Mouse (Mus musculus): ENCODE measurements around the gene Clstn3. TPM values are rescaled to one million over a fixed set of nuclear protein-coding genes. Genes with fewer than 3 reads are reported as not detected.

Clstn3 gene
- polyA plus RNA-seq, 1 experiment = 0.44 TPM

DNA sequence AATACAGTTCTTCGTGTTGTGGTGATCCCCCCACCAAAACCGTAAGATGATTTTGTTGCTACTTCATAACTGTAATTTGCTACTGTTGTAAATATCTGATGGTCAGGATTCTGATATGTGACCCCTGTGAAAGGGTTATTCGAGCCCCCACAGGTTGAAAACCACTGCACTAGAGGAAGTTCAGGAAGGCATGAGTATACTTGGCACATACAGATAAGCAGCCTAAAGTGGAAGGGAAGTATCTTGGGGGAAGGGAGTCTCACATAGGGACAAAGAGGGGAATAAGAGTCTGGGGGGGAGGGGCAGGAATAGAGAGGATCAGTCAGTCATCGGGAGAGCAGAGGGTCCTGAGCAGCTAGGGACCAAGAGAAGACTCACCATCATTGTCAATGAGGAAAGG is 5.2 kb downstream of the Clstn3 start:
- Histone ChIP-seq H3K4me3 (ENCODE audit: low read depth, low read length) (no peak overlapping the region), H3K4me1 (ENCODE audit: control insufficient read depth, insufficient read depth, insufficient read length, low read length) (no peaks in the 10 kb centered on the region), H3K36me3 (ENCODE audit: control insufficient read depth, insufficient read depth, low read length) (no peaks in the 10 kb centered on the region), H3K27ac (ENCODE audit: insufficient read depth, low read depth, low read length) (no peak overlapping the region), H3K27me3 (ENCODE audit: control insufficient read depth, insufficient read depth, low read length) (no peaks in the 10 kb centered on the region)
- TF ChIP-seq POLR2A (IDR thresholded peaks at IDR 0.05; ENCODE audit: low read depth, low read length) (no peak), CTCF (IDR thresholded peaks at IDR 0.05; ENCODE audit: extremely low read depth, insufficient read length, insufficient replicate concordance, low read depth, low read length) (no peak)
- 78% methylated on average over 4 of the region's 4 CpGs for WGBS

DNA sequence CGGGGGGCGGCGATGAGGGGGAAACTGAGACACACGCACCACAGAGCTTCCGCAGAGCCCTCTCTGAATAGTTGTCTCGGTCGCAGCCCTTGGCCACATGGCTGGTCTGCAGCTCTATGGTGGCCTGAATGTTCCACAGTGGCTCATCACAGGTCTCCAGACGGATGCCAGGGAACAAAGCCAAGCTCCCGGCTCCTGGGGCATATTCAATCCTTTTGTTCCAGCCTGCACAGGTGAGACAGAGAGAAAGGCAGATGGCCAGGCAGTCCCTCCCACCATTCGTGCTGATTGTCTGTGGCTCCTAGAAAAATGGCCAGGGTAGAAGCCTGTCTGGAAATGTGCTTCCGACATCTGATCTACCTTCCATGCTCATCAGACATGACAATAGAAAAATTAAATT is 6.1 kb downstream of the Clstn3 start:
- TF ChIP-seq CTCF (IDR thresholded peaks at IDR 0.05; ENCODE audit: extremely low read depth, insufficient read length, insufficient replicate concordance, low read depth, low read length) (no peak), POLR2A (IDR thresholded peaks at IDR 0.05; ENCODE audit: low read depth, low read length) (no peak)
- WGBS = 79% methylated on average over 11 of the region's 11 CpGs
- no peaks in the 10 kb centered on the region for H3K27me3 ChIP-seq (ENCODE audit: control insufficient read depth, insufficient read depth, low read length)
- H3K27ac ChIP-seq (ENCODE audit: insufficient read depth, low read depth, low read length) = no peak overlapping the region
- no peaks in the 10 kb centered on the region for H3K36me3 ChIP-seq (ENCODE audit: control insufficient read depth, insufficient read depth, low read length)
- no peaks in the 10 kb centered on the region; the same call in 1 of the 2 replicates for H3K4me1 ChIP-seq (ENCODE audit: control insufficient read depth, insufficient read depth, insufficient read length, low read length)
- no peak overlapping the region for H3K4me3 ChIP-seq (ENCODE audit: low read depth, low read length)

DNA sequence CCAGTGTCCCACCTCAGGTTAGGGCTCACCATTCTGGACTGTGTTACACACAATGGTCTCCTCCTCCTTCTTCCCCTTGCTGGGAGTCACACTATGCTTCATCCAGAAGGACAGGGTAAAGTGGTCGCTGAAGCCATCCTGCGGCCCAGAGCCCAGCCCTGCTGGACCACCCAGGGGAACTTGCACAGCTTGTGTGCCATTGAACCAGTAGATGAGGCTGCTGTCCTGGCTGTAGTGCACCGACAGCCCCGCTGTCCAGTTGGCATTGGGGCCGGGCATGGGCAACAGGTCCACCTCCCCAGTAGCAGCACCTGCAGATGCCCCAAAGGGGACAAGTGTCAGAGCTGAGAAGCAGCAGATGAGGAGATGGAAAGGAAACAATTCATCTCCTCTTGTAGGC is 6.8 kb downstream of the Clstn3 start:
- TF ChIP-seq CTCF (IDR thresholded peaks at IDR 0.05; ENCODE audit: extremely low read depth, insufficient read length, insufficient replicate concordance, low read depth, low read length) = no peak
- TF ChIP-seq POLR2A (IDR thresholded peaks at IDR 0.05; ENCODE audit: low read depth, low read length) = no peak
- Histone ChIP-seq H3K27me3 (ENCODE audit: control insufficient read depth, insufficient read depth, low read length) (no peaks in the 10 kb centered on the region), H3K36me3 (ENCODE audit: control insufficient read depth, insufficient read depth, low read length) (no peaks in the 10 kb centered on the region), H3K4me3 (ENCODE audit: low read depth, low read length) (no peak overlapping the region), H3K4me1 (ENCODE audit: control insufficient read depth, insufficient read depth, insufficient read length, low read length) (no peaks in the 10 kb centered on the region; the same call in 1 of the 2 replicates), H3K27ac (ENCODE audit: insufficient read depth, low read depth, low read length) (no peak overlapping the region)
- WGBS = 93% methylated on average over 5 of the region's 5 CpGs

DNA sequence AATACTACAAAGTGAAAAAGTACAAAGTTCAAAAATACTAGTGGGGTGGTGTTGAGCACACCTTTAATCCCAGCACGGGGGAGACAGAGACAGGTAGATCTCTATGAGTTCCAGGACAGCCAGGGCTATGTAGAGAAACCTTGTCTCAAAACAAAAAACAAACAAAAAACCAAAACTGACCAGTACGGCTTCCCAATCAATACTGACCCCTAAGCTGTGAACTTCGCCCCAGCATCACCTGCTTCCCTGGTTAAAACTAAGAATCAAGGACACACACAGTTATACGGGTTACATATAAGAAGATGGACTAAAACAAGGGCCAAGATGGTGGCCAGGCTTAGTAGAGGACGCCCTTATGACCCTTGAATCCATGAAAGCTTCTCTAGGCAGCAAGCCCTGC is 8.4 kb downstream of the Clstn3 start:
- Histone ChIP-seq H3K36me3 (ENCODE audit: control insufficient read depth, insufficient read depth, low read length) (no peaks in the 10 kb centered on the region), H3K27me3 (ENCODE audit: control insufficient read depth, insufficient read depth, low read length) (no peaks in the 10 kb centered on the region), H3K4me1 (ENCODE audit: control insufficient read depth, insufficient read depth, insufficient read length, low read length) (peaks cover 6% of the 10 kb centered on the region), H3K27ac (ENCODE audit: insufficient read depth, low read depth, low read length) (no peak overlapping the region), H3K4me3 (ENCODE audit: low read depth, low read length) (no peak overlapping the region)
- no peak for TF ChIP-seq POLR2A (IDR thresholded peaks at IDR 0.05; ENCODE audit: low read depth, low read length)
- no peak for TF ChIP-seq CTCF (IDR thresholded peaks at IDR 0.05; ENCODE audit: extremely low read depth, insufficient read length, insufficient replicate concordance, low read depth, low read length)
- 90% methylated on average over 5 of the region's 5 CpGs for WGBS

DNA sequence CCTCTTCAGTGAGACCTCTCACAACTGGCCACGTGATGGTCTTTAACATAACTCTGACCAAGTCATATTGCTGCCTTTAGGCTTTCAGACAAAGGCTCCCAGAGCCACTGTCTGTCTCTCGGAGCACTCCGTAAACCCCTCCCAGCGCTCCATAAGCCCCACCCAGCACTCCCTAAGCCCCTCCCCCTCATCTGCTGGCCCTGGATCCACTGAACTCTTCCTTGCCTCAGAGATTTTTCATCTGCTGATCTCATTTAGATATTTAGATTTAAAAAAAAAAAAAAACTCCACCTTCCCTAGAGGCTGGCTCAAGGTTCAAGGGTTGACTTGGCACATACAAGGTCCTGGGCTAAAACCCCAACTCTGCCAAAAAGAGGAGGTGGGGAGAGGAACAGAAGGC is 10.8 kb downstream of the Clstn3 start:
- no peak overlapping the region for H3K4me3 ChIP-seq (ENCODE audit: low read depth, low read length)
- no peak for TF ChIP-seq CTCF (IDR thresholded peaks at IDR 0.05; ENCODE audit: extremely low read depth, insufficient read length, insufficient replicate concordance, low read depth, low read length)
- no peak for TF ChIP-seq POLR2A (IDR thresholded peaks at IDR 0.05; ENCODE audit: low read depth, low read length)
- no peak overlapping the region for H3K27ac ChIP-seq (ENCODE audit: insufficient read depth, low read depth, low read length)
- no peaks in the 10 kb centered on the region for H3K27me3 ChIP-seq (ENCODE audit: control insufficient read depth, insufficient read depth, low read length)
- WGBS = 25% methylated on average over 4 of the region's 4 CpGs
- no peaks in the 10 kb centered on the region for H3K36me3 ChIP-seq (ENCODE audit: control insufficient read depth, insufficient read depth, low read length)
- peaks cover 9% of the 10 kb centered on the region for H3K4me1 ChIP-seq (ENCODE audit: control insufficient read depth, insufficient read depth, insufficient read length, low read length)

DNA sequence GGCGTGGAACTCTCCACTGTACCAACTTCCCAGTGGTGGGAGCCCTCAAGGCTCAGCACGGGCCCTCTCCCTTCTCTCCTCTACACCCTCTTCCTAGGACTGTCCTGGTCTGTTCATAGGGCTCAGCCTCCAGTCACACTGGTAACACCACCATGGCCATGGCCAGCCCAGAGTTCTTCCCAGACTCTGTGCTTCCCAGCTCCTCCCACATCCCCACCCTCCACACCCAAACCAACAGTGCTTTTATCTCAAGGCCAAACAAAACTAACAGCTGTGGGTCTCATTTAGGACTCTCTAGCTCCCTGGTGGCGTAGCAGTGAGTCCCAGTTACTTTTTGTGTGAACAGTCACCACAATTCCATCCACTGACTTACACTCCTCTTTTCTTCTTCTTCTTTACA is 12.6 kb downstream of the Clstn3 start:
- Histone ChIP-seq H3K4me1 (ENCODE audit: control insufficient read depth, insufficient read depth, insufficient read length, low read length) (peaks cover 9% of the 10 kb centered on the region), H3K4me3 (ENCODE audit: low read depth, low read length) (no peak overlapping the region), H3K36me3 (ENCODE audit: control insufficient read depth, insufficient read depth, low read length) (no peaks in the 10 kb centered on the region), H3K27me3 (ENCODE audit: control insufficient read depth, insufficient read depth, low read length) (no peaks in the 10 kb centered on the region), H3K27ac (ENCODE audit: insufficient read depth, low read depth, low read length) (no peak overlapping the region)
- TF ChIP-seq CTCF (IDR thresholded peaks at IDR 0.05; ENCODE audit: extremely low read depth, insufficient read length, insufficient replicate concordance, low read depth, low read length) = no peak
- TF ChIP-seq POLR2A (IDR thresholded peaks at IDR 0.05; ENCODE audit: low read depth, low read length) = no peak
- 43% methylated on average over 3 of the region's 3 CpGs for WGBS

DNA sequence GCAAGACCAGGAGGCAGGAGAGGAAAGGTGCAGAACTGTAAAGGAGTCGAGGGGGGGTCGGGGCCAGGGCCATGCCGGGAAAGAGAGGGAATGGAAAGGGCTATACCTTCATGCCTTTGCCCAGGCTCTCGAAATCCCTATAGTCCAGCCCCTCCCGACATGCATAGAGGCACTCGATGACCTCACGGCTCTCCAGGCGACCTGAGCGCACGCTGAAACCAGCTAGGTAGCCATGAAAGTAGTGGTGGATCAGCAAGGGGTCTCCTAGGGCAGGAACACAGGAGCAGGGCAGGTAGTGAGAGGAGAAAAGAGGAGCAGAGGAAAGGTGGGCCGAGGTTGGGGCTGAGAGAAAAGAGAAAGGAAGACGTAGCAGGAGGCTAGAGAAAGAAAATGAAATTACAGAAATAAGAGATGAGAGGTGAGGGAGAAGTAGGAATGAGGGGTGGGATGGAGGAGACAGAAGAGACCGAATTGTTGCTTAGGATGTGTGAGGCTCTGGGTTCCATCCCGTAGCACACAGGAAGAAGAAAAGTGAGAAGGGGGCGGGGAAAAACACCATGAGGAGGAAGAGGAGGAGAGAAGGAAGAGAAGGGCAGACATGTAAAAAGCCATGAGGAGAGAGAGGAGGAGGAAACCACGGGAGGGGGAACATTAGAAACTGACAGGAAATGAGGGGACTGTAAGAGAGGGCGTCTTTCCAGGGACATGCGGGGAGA is 14.8 kb downstream of the Clstn3 start:
- Histone ChIP-seq H3K4me3 (ENCODE audit: low read depth, low read length) (no peak overlapping the region), H3K27ac (ENCODE audit: insufficient read depth, low read depth, low read length) (no peak overlapping the region), H3K4me1 (ENCODE audit: control insufficient read depth, insufficient read depth, insufficient read length, low read length) (peaks cover 15% of the 10 kb centered on the region), H3K36me3 (ENCODE audit: control insufficient read depth, insufficient read depth, low read length) (no peaks in the 10 kb centered on the region), H3K27me3 (ENCODE audit: control insufficient read depth, insufficient read depth, low read length) (no peaks in the 10 kb centered on the region)
- 87% methylated on average over 18 of the region's 18 CpGs for WGBS
- TF ChIP-seq POLR2A (IDR thresholded peaks at IDR 0.05; ENCODE audit: low read depth, low read length) = no peak
- no peak for TF ChIP-seq CTCF (IDR thresholded peaks at IDR 0.05; ENCODE audit: extremely low read depth, insufficient read length, insufficient replicate concordance, low read depth, low read length)
